Mouse (Mus musculus) kidney, postnatal 4 days (tissue): ENCODE data around the gene Gm29735.

Experiments used
- DNase-seq, 2 experiments: peaks; one replicate each; pipeline ENCODE4 v3.0.0; 2021; ENCODE audit warnings: mixed read lengths in 2 of 2

Gene Gm29735

DNA sequence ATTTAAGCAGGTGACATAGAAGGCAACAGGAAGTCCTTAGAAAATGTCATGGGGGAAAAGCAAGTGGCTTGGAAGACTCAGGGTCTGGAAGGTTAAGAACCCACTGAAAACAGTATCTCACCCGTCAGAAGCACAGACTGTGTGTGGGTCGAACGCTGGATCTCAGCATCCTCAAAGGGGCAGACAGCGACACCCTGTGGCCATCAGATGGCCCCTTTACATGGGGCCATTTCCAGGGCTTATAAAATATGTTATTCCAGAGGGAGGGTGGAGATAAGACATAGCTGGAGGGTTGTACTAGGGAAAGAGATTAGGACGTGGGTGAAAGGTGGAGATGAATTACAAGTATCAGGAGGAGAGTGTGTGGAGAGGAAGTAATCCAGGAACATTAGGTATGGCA, 37.3 kb downstream of the Gm29735 start:
- DNase-seq = peak; percentile 28 to 33
